In genomic region chr9:107511436-107511835, GRCm38 (mm10) we compare ENCODE assay signal across 15 mouse cellular contexts. TPM values are rescaled to one million over a fixed set of nuclear protein-coding genes. Genes with fewer than 3 reads are reported as not detected.
DNase-seq lines count a peak whose midpoint lies in the region; ATAC-seq lines count a peak whose summit lies in the region.
"Had no signal": no experiment of that assay in that cellular context is flagged by ENCODE, and none has a peak within 500 bp of the region (broad histone marks: within the 10 kb centered on the region; RNA-seq: fewer than 3 reads in every experiment).

No protein-coding gene starts in this region.

- H3K27me3 ChIP-seq in forebrain, embryonic 12.5 days = 0 out of 2 replicates have a peak, but pooled peaks cover 3% of the 10 kb centered on the region
- H3K27me3 ChIP-seq in forebrain, embryonic 14.5 days (replicated peaks; ENCODE audit: control insufficient read depth, insufficient read depth, low read length) = no peaks in the 10 kb centered on the region
- no peaks in the 10 kb centered on the region; the same call in 1 of the 2 replicates for H3K27me3 ChIP-seq in embryonic facial prominence, embryonic 14.5 days (replicated peaks; ENCODE audit: control insufficient read depth, insufficient read depth, low read length)
- H3K27me3 ChIP-seq in midbrain, embryonic 13.5 days = no peaks in the 10 kb centered on the region

- no peak overlapping the region for H3K9ac ChIP-seq in forebrain, embryonic 12.5 days
- no peak overlapping the region for H3K9ac ChIP-seq in forebrain, embryonic 14.5 days (ENCODE audit: low read length)
- H3K9ac ChIP-seq in embryonic facial prominence, embryonic 14.5 days (ENCODE audit: low read depth, low read length) = peak overlapping the region; percentile 14; the same call in 1 of the 2 replicates
- no peak overlapping the region for H3K9ac ChIP-seq in midbrain, embryonic 13.5 days (replicated peaks)
- H3K9ac ChIP-seq: heart, embryonic 12.5 days; lung, embryonic 15.5 days had no signal

- no peak overlapping the region for H3K4me3 ChIP-seq in forebrain, embryonic 12.5 days (replicated peaks)
- no peak overlapping the region for H3K4me3 ChIP-seq in forebrain, embryonic 14.5 days (ENCODE audit: low read depth, low read length)
- no peak overlapping the region for H3K4me3 ChIP-seq in embryonic facial prominence, embryonic 14.5 days (ENCODE audit: low read depth, low read length)
- no peak overlapping the region for H3K4me3 ChIP-seq in midbrain, embryonic 13.5 days (replicated peaks)
- H3K4me3 ChIP-seq: heart, embryonic 12.5 days; lung, embryonic 15.5 days had no signal

- peak overlapping the region; percentile 71 for H3K27ac ChIP-seq in forebrain, embryonic 12.5 days
- H3K27ac ChIP-seq in forebrain, embryonic 14.5 days (ENCODE audit: low read depth, low read length) = no peak overlapping the region
- no peak overlapping the region; the same call in 1 of the 2 replicates for H3K27ac ChIP-seq in embryonic facial prominence, embryonic 14.5 days (replicated peaks; ENCODE audit: low read depth, low read length)
- peak overlapping the region; percentile 82 for H3K27ac ChIP-seq in midbrain, embryonic 13.5 days
- H3K27ac ChIP-seq: lung, embryonic 15.5 days had no signal

- WGBS in forebrain, embryonic 12.5 days = 40% methylated on average over 8 of the region's 8 CpGs
- 43% methylated on average over 8 of the region's 8 CpGs for WGBS in forebrain, embryonic 14.5 days
- WGBS in embryonic facial prominence, embryonic 14.5 days = 42% methylated on average over 7 of the region's 8 CpGs
- WGBS in midbrain, embryonic 13.5 days = 52% methylated on average over 8 of the region's 8 CpGs

- peaks cover 66% of the 10 kb centered on the region for H3K4me1 ChIP-seq in forebrain, embryonic 12.5 days
- peaks cover 42% of the 10 kb centered on the region for H3K4me1 ChIP-seq in forebrain, embryonic 14.5 days (ENCODE audit: control insufficient read depth, insufficient read depth, low read length)
- H3K4me1 ChIP-seq in embryonic facial prominence, embryonic 14.5 days (ENCODE audit: control insufficient read depth, insufficient read depth, low read length) = peaks cover 33% of the 10 kb centered on the region
- peaks cover 78% of the 10 kb centered on the region for H3K4me1 ChIP-seq in midbrain, embryonic 13.5 days (replicated peaks)
- H3K4me1 ChIP-seq: lung, embryonic 15.5 days had no signal

- no peak for ATAC-seq in forebrain, embryonic 12.5 days (ENCODE audit: low FRiP score)
- no peak for ATAC-seq in forebrain, embryonic 14.5 days
- no peak; the same call in 1 of the 2 replicates for ATAC-seq in embryonic facial prominence, embryonic 14.5 days (ENCODE audit: low read depth)
- ATAC-seq in midbrain, embryonic 13.5 days = peak; percentile 0; the same call in 1 of the 2 replicates
- ATAC-seq: inflammation-experienced regulatory T-cells, adult 6 months had no signal

- H3K4me2 ChIP-seq in forebrain, embryonic 12.5 days = no peak overlapping the region
- no peak overlapping the region for H3K4me2 ChIP-seq in forebrain, embryonic 14.5 days (ENCODE audit: low read length)
- H3K4me2 ChIP-seq in embryonic facial prominence, embryonic 14.5 days (ENCODE audit: low read depth, low read length) = no peak overlapping the region
- H3K4me2 ChIP-seq in midbrain, embryonic 13.5 days (replicated peaks) = no peak overlapping the region
- H3K4me2 ChIP-seq: heart, embryonic 12.5 days; lung, embryonic 15.5 days had no signal

- DNase-seq in forebrain, embryonic 14.5 days (ENCODE audit: low spot score) = no peak
- DNase-seq in MN1 (ENCODE audit: low spot score) = peak; percentile 56
- peak; percentile 45 for DNase-seq in embryonic facial prominence, embryonic 14.5 days (ENCODE audit: low spot score)
- DNase-seq in c-Kit-positive CD71-positive TER-119-positive erythroid progenitor cells, embryonic 14.5 days (ENCODE audit: low spot score) = no peak
- no peak for DNase-seq in left cerebral cortex, adult 9 months (ENCODE audit: low spot score in 2 of 2)
- no peak for DNase-seq in embryo, embryonic 11 days
- DNase-seq: cerebellum, adult 8-10 months; liver; right cerebral cortex, postnatal 25 days; thymus, postnatal 14 days had no signal

- no peaks in the 10 kb centered on the region for H3K9me3 ChIP-seq in forebrain, embryonic 12.5 days
- H3K9me3 ChIP-seq in forebrain, embryonic 14.5 days (replicated peaks; ENCODE audit: control insufficient read depth, low read length) = no peaks in the 10 kb centered on the region
- no peaks in the 10 kb centered on the region for H3K9me3 ChIP-seq in embryonic facial prominence, embryonic 14.5 days (ENCODE audit: control insufficient read depth, low read length)
- no peaks in the 10 kb centered on the region for H3K9me3 ChIP-seq in midbrain, embryonic 13.5 days
- H3K9me3 ChIP-seq: heart, embryonic 12.5 days; lung, embryonic 15.5 days had no signal

- H3K36me3 ChIP-seq in forebrain, embryonic 12.5 days (replicated peaks) = no peaks in the 10 kb centered on the region
- no peaks in the 10 kb centered on the region for H3K36me3 ChIP-seq in forebrain, embryonic 14.5 days (ENCODE audit: control insufficient read depth, insufficient read depth, low read length)
- H3K36me3 ChIP-seq in embryonic facial prominence, embryonic 14.5 days (ENCODE audit: control insufficient read depth, insufficient read depth, low read length) = no peaks in the 10 kb centered on the region
- 0 out of 2 replicates have a peak, but pooled peaks cover 5% of the 10 kb centered on the region for H3K36me3 ChIP-seq in midbrain, embryonic 13.5 days
- H3K36me3 ChIP-seq: heart, embryonic 12.5 days; lung, embryonic 15.5 days had no signal

RNA-seq across cellular contexts. Expression of gene Tmem115, which starts 22.3 kb away (rescaled TPM):
- 43.3 and 45.0 TPM in 2 replicates for polyA plus RNA-seq in forebrain, embryonic 12.5 days (2016; fragmentation: Nextera tagmentation; extraction: Ambion mirVana)
- polyA plus RNA-seq in forebrain, embryonic 14.5 days (2014; fragmentation: Nextera tagmentation; extraction: Ambion mirVana) = 44.4 and 53.4 TPM in 2 replicates
- 53.1 and 56.1 TPM in 2 replicates for polyA plus RNA-seq in embryonic facial prominence, embryonic 14.5 days (2014; fragmentation: Nextera tagmentation; extraction: Ambion mirVana)
- 38.6 and 41.3 TPM in 2 replicates for polyA plus RNA-seq in midbrain, embryonic 13.5 days (2015; fragmentation: Nextera tagmentation; extraction: Ambion mirVana)

RNA-seq across cellular contexts. Expression of gene Cyb561d2, which starts 30.6 kb away (rescaled TPM):
- polyA plus RNA-seq in forebrain, embryonic 12.5 days (2016; fragmentation: Nextera tagmentation; extraction: Ambion mirVana) = 17.7 and 18.9 TPM in 2 replicates
- 33.1 and 38.0 TPM in 2 replicates for polyA plus RNA-seq in forebrain, embryonic 14.5 days (2014; fragmentation: Nextera tagmentation; extraction: Ambion mirVana)
- 24.7 and 27.0 TPM in 2 replicates for polyA plus RNA-seq in embryonic facial prominence, embryonic 14.5 days (2014; fragmentation: Nextera tagmentation; extraction: Ambion mirVana)
- polyA plus RNA-seq in midbrain, embryonic 13.5 days (2015; fragmentation: Nextera tagmentation; extraction: Ambion mirVana) = 28.3 and 29.1 TPM in 2 replicates

RNA-seq across cellular contexts. Expression of gene Nprl2, which starts 30.6 kb away (rescaled TPM):
- polyA plus RNA-seq in forebrain, embryonic 12.5 days (2016; fragmentation: Nextera tagmentation; extraction: Ambion mirVana) = 43.1 and 46.3 TPM in 2 replicates
- polyA plus RNA-seq in forebrain, embryonic 14.5 days (2014; fragmentation: Nextera tagmentation; extraction: Ambion mirVana) = 83.2 and 83.8 TPM in 2 replicates
- polyA plus RNA-seq in embryonic facial prominence, embryonic 14.5 days (2014; fragmentation: Nextera tagmentation; extraction: Ambion mirVana) = 35.0 and 35.4 TPM in 2 replicates
- 67.7 and 70.8 TPM in 2 replicates for polyA plus RNA-seq in midbrain, embryonic 13.5 days (2015; fragmentation: Nextera tagmentation; extraction: Ambion mirVana)

RNA-seq across cellular contexts. Expression of gene Zmynd10, which starts 35.7 kb away (rescaled TPM):
- polyA plus RNA-seq in forebrain, embryonic 12.5 days (2016; fragmentation: Nextera tagmentation; extraction: Ambion mirVana) = 1.0 and 2.2 TPM in 2 replicates
- 4.3 and 4.6 TPM in 2 replicates for polyA plus RNA-seq in forebrain, embryonic 14.5 days (2014; fragmentation: Nextera tagmentation; extraction: Ambion mirVana)
- polyA plus RNA-seq in embryonic facial prominence, embryonic 14.5 days (2014; fragmentation: Nextera tagmentation; extraction: Ambion mirVana) = 2.8 and 8.2 TPM in 2 replicates
- polyA plus RNA-seq in midbrain, embryonic 13.5 days (2015; fragmentation: Nextera tagmentation; extraction: Ambion mirVana) = 1.1 and 1.5 TPM in 2 replicates

RNA-seq across cellular contexts. Expression of gene Rassf1, which starts 39.9 kb away (rescaled TPM):
- polyA plus RNA-seq in forebrain, embryonic 12.5 days (2016; fragmentation: Nextera tagmentation; extraction: Ambion mirVana) = 40.0 and 45.7 TPM in 2 replicates
- 34.7 and 37.1 TPM in 2 replicates for polyA plus RNA-seq in forebrain, embryonic 14.5 days (2014; fragmentation: Nextera tagmentation; extraction: Ambion mirVana)
- polyA plus RNA-seq in embryonic facial prominence, embryonic 14.5 days (2014; fragmentation: Nextera tagmentation; extraction: Ambion mirVana) = 66.5 and 66.8 TPM in 2 replicates
- 38.6 and 39.5 TPM in 2 replicates for polyA plus RNA-seq in midbrain, embryonic 13.5 days (2015; fragmentation: Nextera tagmentation; extraction: Ambion mirVana)

Comparison
In these comparisons a context has a peak if more than half of its experiments do, and no peak if none do; other contexts are left out.
1. H3K27ac ChIP-seq: peak in forebrain, embryonic 12.5 days (single experiment) and midbrain, embryonic 13.5 days (single experiment); none in forebrain, embryonic 14.5 days (single experiment) and embryonic facial prominence, embryonic 14.5 days (single experiment).
2. DNase-seq: peak in MN1 (single experiment) and embryonic facial prominence, embryonic 14.5 days (single experiment); none in forebrain, embryonic 14.5 days (single experiment), c-Kit-positive CD71-positive TER-119-positive erythroid progenitor cells, embryonic 14.5 days (single experiment), left cerebral cortex, adult 9 months (0 of 2) and embryo, embryonic 11 days (single experiment).